Mouse (Mus musculus): Measurements from ENCODE around the gene Ets1.

Gene Ets1

GRCm38 (mm10) chr9:32731787-32732186 lies 95.8 kb downstream of the Ets1 start:
- no peak for DNase-seq

- no peak for DNase-seq
Observed at GRCm38 (mm10) chr9:32735071-32735470, 99.0 kb downstream of the Ets1 start.

- DNase-seq: no peak
Observed at GRCm38 (mm10) chr9:32736051-32736450, 100.0 kb downstream of the Ets1 start.

- DNase-seq: no peak
Observed at GRCm38 (mm10) chr9:32739988-32740387, 104.0 kb downstream of the Ets1 start.

GRCm38 (mm10) chr9:32740751-32741387 lies 104.8 kb downstream of the Ets1 start:
- DNase-seq: no peak

- no peak for DNase-seq
Observed at GRCm38 (mm10) chr9:32741681-32742080, 105.7 kb downstream of the Ets1 start.

- DNase-seq: no peak
Observed at GRCm38 (mm10) chr9:32743157-32743556, 107.1 kb downstream of the Ets1 start.

GRCm38 (mm10) chr9:32743642-32744161 lies 107.7 kb downstream of the Ets1 start:
- no peak for DNase-seq

GRCm38 (mm10) chr9:32744288-32744687 lies 108.3 kb downstream of the Ets1 start:
- DNase-seq: no peak

- DNase-seq: no peak
Observed at GRCm38 (mm10) chr9:32745079-32745763, 109.2 kb downstream of the Ets1 start.

GRCm38 (mm10) chr9:32745998-32746397 lies 110.0 kb downstream of the Ets1 start:
- DNase-seq: no peak

- DNase-seq: no peak
Observed at GRCm38 (mm10) chr9:32746615-32747014, 110.6 kb downstream of the Ets1 start.

- no peak for DNase-seq
Observed at GRCm38 (mm10) chr9:32747624-32748023, 111.6 kb downstream of the Ets1 start.

- no peak for DNase-seq
Observed at GRCm38 (mm10) chr9:32748552-32748951, 112.5 kb downstream of the Ets1 start.

GRCm38 (mm10) chr9:32749721-32750480 lies 113.9 kb downstream of the Ets1 start:
- no peak for DNase-seq

GRCm38 (mm10) chr9:32752602-32753001 lies 116.6 kb downstream of the Ets1 start:
- DNase-seq: no peak

GRCm38 (mm10) chr9:32754311-32754710 lies 118.3 kb downstream of the Ets1 start:
- no peak for DNase-seq

- no peak for DNase-seq
Observed at GRCm38 (mm10) chr9:32756002-32756401, 120.0 kb downstream of the Ets1 start.

GRCm38 (mm10) chr9:32758280-32758905 lies 122.4 kb downstream of the Ets1 start:
- DNase-seq: no peak

- no peak for DNase-seq
Observed at GRCm38 (mm10) chr9:32760649-32761157, 124.7 kb downstream of the Ets1 start.

- no peak for DNase-seq
Observed at GRCm38 (mm10) chr9:32761326-32761725, 125.3 kb downstream of the Ets1 start.

- DNase-seq: no peak
Observed at GRCm38 (mm10) chr9:32764374-32764773, 128.4 kb downstream of the Ets1 start.

GRCm38 (mm10) chr9:32765123-32765522 lies 129.1 kb downstream of the Ets1 start:
- no peak for DNase-seq
